Mouse (Mus musculus): Measurements from ENCODE around the gene Pxk. TPM values are rescaled to one million over a fixed set of nuclear protein-coding genes. Genes with fewer than 3 reads are reported as not detected.
"Not testable (repeated sequence)": the region's sequence is repeated elsewhere in the genome, so short reads cannot be mapped to it uniquely, and the experiment has no call there.

Pxk gene
- polyA plus RNA-seq, 1 experiment from 2014 or later, result 67.9 TPM

DNA sequence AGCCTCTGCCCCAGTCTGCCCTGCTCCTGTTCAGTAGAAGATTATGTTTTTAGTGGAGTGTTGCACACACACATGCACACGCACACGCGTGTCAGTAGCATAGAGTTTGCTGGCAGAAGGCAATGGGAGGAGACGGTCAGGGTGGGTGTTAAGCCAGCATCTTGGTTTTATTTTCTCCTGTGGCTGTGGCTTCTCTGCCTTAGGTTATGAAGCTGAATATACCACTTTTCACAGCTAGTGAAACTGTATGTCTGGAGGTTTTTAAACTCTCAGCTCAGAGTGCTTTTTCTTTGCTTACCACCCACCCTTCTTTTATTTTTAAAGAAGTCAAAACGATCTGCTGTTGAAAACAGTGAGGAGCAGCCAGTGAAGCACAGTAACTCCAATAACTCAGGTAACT is 53.7 kb downstream of the Pxk start:
- Histone ChIP-seq H3K27me3 (replicated peaks; ENCODE audit: control insufficient read depth, insufficient read depth, low read length) (no peaks in the 10 kb centered on the region), H3K27ac (ENCODE audit: low read depth, low read length) (no peak overlapping the region), H3K4me3 (ENCODE audit: low read length) (no peak overlapping the region), H3K9me3 (ENCODE audit: control insufficient read depth, low read length) (no peaks in the 10 kb centered on the region), H3K36me3 (ENCODE audit: control insufficient read depth, insufficient read depth, low read length) (peaks cover 18% of the 10 kb centered on the region), H3K4me1 (ENCODE audit: control insufficient read depth, insufficient read depth, low read depth, low read length) (no peaks in the 10 kb centered on the region), H3K4me2 (ENCODE audit: low read length) (no peak overlapping the region), H3K9ac (ENCODE audit: low read depth, low read length) (no peak overlapping the region)
- no peak for ATAC-seq
- WGBS, result 97% methylated on average over 5 of the region's 5 CpGs

DNA sequence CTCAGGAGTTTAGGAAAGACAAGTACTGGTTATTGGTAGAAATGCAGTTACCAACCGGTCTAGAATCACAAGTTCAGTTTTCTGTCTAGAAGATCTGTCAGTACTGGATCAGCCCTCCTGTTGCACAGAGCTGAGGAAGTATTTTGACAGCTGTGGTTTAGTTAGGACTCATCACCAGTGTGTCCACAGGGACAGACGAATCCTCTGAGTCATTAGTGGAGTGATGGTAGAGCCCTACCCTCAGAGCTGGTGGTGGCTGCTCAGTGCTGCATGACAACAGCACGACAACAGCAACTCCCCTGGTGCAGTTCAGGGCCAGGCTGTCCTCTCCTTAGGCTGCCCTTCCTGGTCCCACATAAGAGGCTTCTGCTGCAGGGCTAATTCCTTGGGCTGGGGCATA is 56.1 kb downstream of the Pxk start:
- Histone ChIP-seq H3K4me1 (ENCODE audit: control insufficient read depth, insufficient read depth, low read depth, low read length) (no peaks in the 10 kb centered on the region), H3K4me3 (ENCODE audit: low read length) (no peak overlapping the region), H3K36me3 (ENCODE audit: control insufficient read depth, insufficient read depth, low read length) (peaks cover 18% of the 10 kb centered on the region), H3K9ac (ENCODE audit: low read depth, low read length) (no peak overlapping the region), H3K27ac (ENCODE audit: low read depth, low read length) (no peak overlapping the region), H3K9me3 (ENCODE audit: control insufficient read depth, low read length) (no peaks in the 10 kb centered on the region), H3K27me3 (replicated peaks; ENCODE audit: control insufficient read depth, insufficient read depth, low read length) (no peaks in the 10 kb centered on the region), H3K4me2 (ENCODE audit: low read length) (no peak overlapping the region)
- ATAC-seq, result no peak
- 88% methylated on average over 3 of the region's 3 CpGs for WGBS

DNA sequence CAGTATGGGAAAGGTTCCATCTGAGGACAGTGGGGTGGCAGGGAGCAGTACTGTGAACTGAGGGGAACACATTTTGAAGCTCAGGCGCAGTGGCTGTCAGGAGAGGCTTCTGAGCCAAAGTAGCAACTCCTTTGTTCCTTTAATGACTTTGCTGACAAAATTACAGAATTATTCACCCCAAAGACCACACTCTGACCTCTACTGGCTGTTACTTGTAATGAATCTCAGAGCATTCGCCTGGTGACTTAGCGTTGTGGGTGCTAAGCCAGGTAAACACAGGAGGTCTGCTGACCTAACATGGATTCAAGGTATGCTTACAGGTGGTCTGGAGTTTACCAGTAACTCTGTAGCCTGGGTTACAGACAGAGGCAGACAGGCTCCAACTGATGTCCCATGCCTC is 58.9 kb downstream of the Pxk start:
- Histone ChIP-seq H3K4me3 (ENCODE audit: low read length) (no peak overlapping the region), H3K4me2 (ENCODE audit: low read length) (no peak overlapping the region), H3K4me1 (ENCODE audit: control insufficient read depth, insufficient read depth, low read depth, low read length) (no peaks in the 10 kb centered on the region), H3K27ac (ENCODE audit: low read depth, low read length) (no peak overlapping the region), H3K27me3 (replicated peaks; ENCODE audit: control insufficient read depth, insufficient read depth, low read length) (no peaks in the 10 kb centered on the region), H3K36me3 (ENCODE audit: control insufficient read depth, insufficient read depth, low read length) (peaks cover 21% of the 10 kb centered on the region), H3K9me3 (ENCODE audit: control insufficient read depth, low read length) (no peaks in the 10 kb centered on the region), H3K9ac (ENCODE audit: low read depth, low read length) (no peak overlapping the region)
- 23% methylated on average over 3 of the region's 3 CpGs for WGBS
- ATAC-seq, result no peak

DNA sequence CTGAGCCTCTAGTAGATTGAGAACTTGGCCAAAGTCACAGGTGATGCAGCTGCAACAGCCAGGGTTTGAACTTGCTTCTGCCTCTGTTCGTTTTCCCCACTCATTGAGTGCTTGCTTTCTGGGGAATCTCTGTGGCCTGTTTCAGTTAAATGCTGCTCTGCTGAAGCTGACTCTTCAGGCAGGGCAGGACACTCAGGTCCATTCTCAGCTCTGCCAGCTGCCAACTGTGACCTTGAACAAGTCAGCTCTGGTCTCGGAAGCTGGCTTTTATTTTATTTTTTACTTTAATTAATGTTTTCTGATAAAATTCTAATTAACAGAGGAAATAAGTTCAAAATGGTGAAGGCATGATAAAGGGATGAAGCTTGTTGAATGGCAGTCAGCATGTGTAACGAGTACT is 60.7 kb downstream of the Pxk start:
- Histone ChIP-seq H3K9me3 (ENCODE audit: control insufficient read depth, low read length) (no peaks in the 10 kb centered on the region), H3K4me1 (ENCODE audit: control insufficient read depth, insufficient read depth, low read depth, low read length) (no peaks in the 10 kb centered on the region), H3K36me3 (ENCODE audit: control insufficient read depth, insufficient read depth, low read length) (peaks cover 15% of the 10 kb centered on the region), H3K27me3 (replicated peaks; ENCODE audit: control insufficient read depth, insufficient read depth, low read length) (no peaks in the 10 kb centered on the region), H3K9ac (ENCODE audit: low read depth, low read length) (no peak overlapping the region), H3K4me2 (ENCODE audit: low read length) (no peak overlapping the region), H3K4me3 (ENCODE audit: low read length) (no peak overlapping the region), H3K27ac (ENCODE audit: low read depth, low read length) (no peak overlapping the region)
- ATAC-seq, result no peak
- 88% methylated on average over 3 of the region's 3 CpGs for WGBS

DNA sequence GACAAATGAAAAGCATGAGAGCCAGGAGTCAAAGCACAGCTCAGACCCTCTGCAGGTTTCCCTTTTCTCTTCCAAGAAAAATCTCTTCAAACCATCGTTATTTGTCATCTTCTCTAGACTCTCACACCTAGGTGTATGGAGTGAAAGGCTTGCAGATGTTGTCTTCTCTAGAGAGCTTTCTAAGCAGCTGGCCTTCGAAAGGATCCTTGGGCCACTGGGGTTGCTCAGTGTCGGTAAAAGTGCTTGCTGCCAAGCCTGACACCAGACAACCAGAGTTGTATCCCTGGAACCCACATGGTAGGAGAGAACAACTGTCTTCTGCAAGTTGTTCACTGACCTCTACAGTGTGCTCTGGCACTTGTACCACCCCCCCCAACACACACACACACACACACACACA is 61.1 kb downstream of the Pxk start:
- WGBS, result 90% methylated on average over 3 of the region's 3 CpGs

DNA sequence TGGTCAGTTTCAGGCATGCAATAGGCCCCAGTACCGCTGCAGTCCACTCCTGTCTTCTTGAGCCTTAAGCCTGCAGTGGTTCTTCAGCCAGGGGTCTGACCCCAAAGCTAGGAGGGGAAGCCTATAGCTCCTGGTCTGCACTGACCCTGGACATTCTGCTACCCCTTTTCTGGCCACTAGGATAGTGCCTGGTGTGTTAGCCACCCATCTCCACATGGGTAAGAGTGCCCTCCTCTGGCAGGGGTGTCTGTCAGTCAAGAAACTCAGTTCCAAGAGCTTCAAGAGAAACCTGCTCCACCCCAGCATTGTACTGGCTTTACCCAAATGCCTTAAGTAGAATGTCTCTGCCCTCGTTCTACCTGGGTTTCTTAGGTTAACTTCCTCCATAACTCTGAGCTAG is 63.8 kb downstream of the Pxk start:
- Histone ChIP-seq H3K9ac (ENCODE audit: low read depth, low read length) (no peak overlapping the region), H3K4me3 (ENCODE audit: low read length) (no peak overlapping the region), H3K4me1 (ENCODE audit: control insufficient read depth, insufficient read depth, low read depth, low read length) (no peaks in the 10 kb centered on the region), H3K9me3 (ENCODE audit: control insufficient read depth, low read length) (no peaks in the 10 kb centered on the region), H3K4me2 (ENCODE audit: low read length) (no peak overlapping the region), H3K27me3 (replicated peaks; ENCODE audit: control insufficient read depth, insufficient read depth, low read length) (no peaks in the 10 kb centered on the region), H3K27ac (ENCODE audit: low read depth, low read length) (no peak overlapping the region), H3K36me3 (ENCODE audit: control insufficient read depth, insufficient read depth, low read length) (peaks cover 34% of the 10 kb centered on the region)
- ATAC-seq, result no peak
- 93% methylated on average over 2 of the region's 2 CpGs for WGBS

More for the DNA sequence above, 61.1 kb downstream of the Pxk start:
- H3K27me3 ChIP-seq (replicated peaks; ENCODE audit: control insufficient read depth, insufficient read depth, low read length), result no peaks in the 10 kb centered on the region
- H3K4me1 ChIP-seq (ENCODE audit: control insufficient read depth, insufficient read depth, low read depth, low read length), result no peaks in the 10 kb centered on the region
- no peak overlapping the region for H3K27ac ChIP-seq (ENCODE audit: low read depth, low read length)
- H3K4me2 ChIP-seq (ENCODE audit: low read length), result no peak overlapping the region
- H3K9ac ChIP-seq (ENCODE audit: low read depth, low read length), result no peak overlapping the region
- peaks cover 19% of the 10 kb centered on the region for H3K36me3 ChIP-seq (ENCODE audit: control insufficient read depth, insufficient read depth, low read length)
- no peak for ATAC-seq
- no peaks in the 10 kb centered on the region for H3K9me3 ChIP-seq (ENCODE audit: control insufficient read depth, low read length)
- no peak overlapping the region for H3K4me3 ChIP-seq (ENCODE audit: low read length)

DNA sequence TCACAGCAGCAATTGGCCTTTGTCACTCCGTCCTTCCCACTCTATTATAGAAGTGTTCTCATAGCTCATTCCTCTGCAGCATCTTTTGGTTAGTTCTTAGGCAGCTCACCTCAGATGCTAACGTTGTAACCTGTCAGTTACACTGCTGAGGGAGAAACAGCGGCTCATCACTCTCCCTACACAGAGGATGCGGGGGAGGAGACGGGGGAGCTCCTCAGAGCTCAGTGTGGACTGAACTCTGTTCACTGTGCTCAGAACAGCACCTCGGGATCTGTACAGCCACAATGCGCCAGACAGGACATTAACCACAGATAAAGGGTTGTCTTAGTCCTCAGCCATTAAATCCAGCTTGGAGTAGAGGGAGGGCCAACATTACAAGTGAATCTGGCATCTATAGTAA is 66.5 kb downstream of the Pxk start:
- Histone ChIP-seq H3K4me2 (ENCODE audit: low read length) (no peak overlapping the region), H3K27me3 (replicated peaks; ENCODE audit: control insufficient read depth, insufficient read depth, low read length) (no peaks in the 10 kb centered on the region), H3K4me3 (ENCODE audit: low read length) (no peak overlapping the region), H3K36me3 (ENCODE audit: control insufficient read depth, insufficient read depth, low read length) (peaks cover 53% of the 10 kb centered on the region), H3K9me3 (ENCODE audit: control insufficient read depth, low read length) (no peaks in the 10 kb centered on the region), H3K9ac (ENCODE audit: low read depth, low read length) (no peak overlapping the region), H3K27ac (ENCODE audit: low read depth, low read length) (no peak overlapping the region), H3K4me1 (ENCODE audit: control insufficient read depth, insufficient read depth, low read depth, low read length) (no peaks in the 10 kb centered on the region)
- no peak for ATAC-seq
- WGBS, result 86% methylated on average over 7 of the region's 7 CpGs

DNA sequence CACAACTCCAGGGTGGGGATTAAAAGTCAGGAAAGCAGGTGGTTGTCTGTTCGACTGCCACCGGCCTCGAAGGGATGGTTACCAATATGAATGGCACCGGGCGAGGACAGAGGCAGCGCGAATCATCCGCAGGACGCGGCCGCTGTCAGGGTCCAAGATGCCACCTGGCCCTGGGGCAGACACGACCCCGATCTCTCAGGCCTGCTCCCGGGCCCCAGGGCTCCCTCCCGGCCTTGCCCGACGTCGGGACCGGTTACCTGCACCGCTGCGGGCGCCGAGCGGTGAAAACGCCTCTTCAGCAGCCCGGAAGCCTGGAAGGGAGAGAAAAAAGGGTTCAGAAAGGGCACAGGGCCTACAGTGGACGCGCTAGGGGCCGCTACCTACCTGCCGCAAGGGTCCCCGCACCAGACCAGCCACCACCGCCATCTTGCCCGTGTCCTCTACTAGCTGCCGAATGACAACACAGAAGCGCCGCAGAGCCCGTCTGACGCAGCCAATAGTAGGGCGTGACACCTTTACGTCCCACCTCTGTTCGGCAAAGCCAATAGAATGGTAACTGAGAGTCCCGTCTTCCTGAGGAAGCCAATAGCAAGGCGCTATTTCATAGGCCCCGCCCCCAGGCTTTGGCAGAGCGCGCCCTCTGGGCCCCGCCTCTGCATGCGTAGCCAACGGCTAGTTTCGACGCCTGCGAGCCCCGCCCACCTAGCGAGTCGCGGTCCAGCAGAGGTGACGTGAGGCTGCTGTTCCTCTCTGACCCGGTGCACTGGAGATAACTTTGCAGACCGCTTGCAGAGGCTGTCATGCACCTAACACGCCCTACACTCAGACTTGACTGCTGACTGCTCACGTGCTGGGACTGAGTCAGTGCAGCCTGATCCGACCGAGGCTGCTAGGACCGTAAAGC is 74.7 kb downstream of the Pxk start, which contains the start of gene Pdhb:
Gene Pdhb (minus strand): TSS at position 519 of the 904 bp plus-strand sequence.
- 0% methylated on average over 64 of the region's 64 CpGs for WGBS
- Histone ChIP-seq H3K9ac (ENCODE audit: low read depth, low read length) (peak within 1 kb of the TSS; percentile 93), H3K4me2 (ENCODE audit: low read length) (peak within 1 kb of the TSS; percentile 91), H3K9me3 (ENCODE audit: control insufficient read depth, low read length) (no peaks in the 10 kb centered on the region), H3K36me3 (ENCODE audit: control insufficient read depth, insufficient read depth, low read length) (peaks cover 17% of the 10 kb centered on the region), H3K4me3 (ENCODE audit: low read length) (peak within 1 kb of the TSS; percentile 98), H3K4me1 (ENCODE audit: control insufficient read depth, insufficient read depth, low read depth, low read length) (peaks cover 9% of the 10 kb centered on the region), H3K27me3 (replicated peaks; ENCODE audit: control insufficient read depth, insufficient read depth, low read length) (no peaks in the 10 kb centered on the region), H3K27ac (ENCODE audit: low read depth, low read length) (peak within 1 kb of the TSS; percentile 89)
- peak; percentile 100 for ATAC-seq

DNA sequence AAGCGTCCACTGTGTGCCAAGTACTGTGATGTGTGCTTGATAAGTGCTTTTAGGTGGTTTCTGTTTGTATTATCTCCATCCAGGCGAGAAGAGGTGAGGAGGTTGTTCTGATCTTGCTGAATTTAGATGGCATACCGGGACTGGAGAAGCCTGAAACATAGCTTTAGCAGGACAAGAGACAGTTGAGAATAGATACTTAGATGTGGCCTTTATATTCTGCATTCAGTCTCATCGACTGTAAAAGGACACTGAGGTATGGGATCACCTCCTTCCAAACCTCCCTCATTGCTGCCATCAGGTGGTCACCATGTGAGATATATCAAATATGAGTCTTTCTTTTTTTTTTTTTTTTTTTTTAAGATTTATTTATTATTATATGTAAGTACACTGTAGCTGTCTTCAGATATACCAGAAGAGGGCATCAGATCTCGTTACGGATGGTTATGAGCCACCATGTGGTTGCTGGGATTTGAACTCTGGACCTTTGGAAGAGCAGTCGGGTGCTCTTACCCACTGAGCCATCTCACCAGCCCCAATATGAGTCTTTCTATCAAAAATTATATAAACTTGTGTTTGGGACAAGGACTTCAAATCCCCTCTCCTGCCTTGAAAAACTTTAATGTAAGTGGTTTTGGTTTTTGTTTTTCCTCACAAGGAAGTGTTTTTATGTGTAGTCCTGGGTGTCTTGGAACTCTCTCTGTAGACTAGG is 75.7 kb downstream of the Pxk start:
- H3K9ac ChIP-seq (ENCODE audit: low read depth, low read length), result peak overlapping the region; percentile 76
- H3K4me1 ChIP-seq (ENCODE audit: control insufficient read depth, insufficient read depth, low read depth, low read length); H3K27me3 ChIP-seq (replicated peaks; ENCODE audit: control insufficient read depth, insufficient read depth, low read length); ATAC-seq; H3K9me3 ChIP-seq (ENCODE audit: control insufficient read depth, low read length): not testable (repeated sequence)
- peak overlapping the region; percentile 85 for H3K27ac ChIP-seq (ENCODE audit: low read depth, low read length)
- peaks cover 12% of the 10 kb centered on the region for H3K36me3 ChIP-seq (ENCODE audit: control insufficient read depth, insufficient read depth, low read length)
- 25% methylated on average over 5 of the region's 7 CpGs for whole genome bisulfite sequencing
- H3K4me3 ChIP-seq (ENCODE audit: low read length), result peak overlapping the region; percentile 98
- peak overlapping the region; percentile 91 for H3K4me2 ChIP-seq (ENCODE audit: low read length)

Measured in hindbrain, embryonic 16.5 days (tissue).